Mouse (Mus musculus): ENCODE data around the gene Tmem98. TPM values are rescaled to one million over a fixed set of nuclear protein-coding genes. Genes with fewer than 3 reads are reported as not detected.

Gene Tmem98
- polyA plus RNA-seq, 1 experiment from 2014 or later: 99.1 TPM

- H3K27ac ChIP-seq (ENCODE audit: poor library complexity, severe bottlenecking): no peak overlapping the region
- no peak for ATAC-seq (ENCODE audit: insufficient number of reproducible peaks, low FRiP score)
- peaks cover 24% of the 10 kb centered on the region for H3K4me1 ChIP-seq (replicated peaks)
- H3K9me3 ChIP-seq (replicated peaks): no peaks in the 10 kb centered on the region
- no peak overlapping the region for H3K4me2 ChIP-seq
- WGBS: 84% methylated on average over 2 of the region's 2 CpGs
- H3K36me3 ChIP-seq: no peaks in the 10 kb centered on the region
- H3K27me3 ChIP-seq (replicated peaks): 0 out of 2 replicates have a peak, but pooled peaks cover 5% of the 10 kb centered on the region
- no peak overlapping the region for H3K9ac ChIP-seq
- H3K4me3 ChIP-seq: 0 out of 2 replicates have a peak overlapping the region, but pooled peaks have one; percentile 2
Measured at GRCm38 (mm10) chr11:80777708-80778107, 32.3 kb upstream of the Tmem98 start.

GRCm38 (mm10) chr11:80778157-80778556 lies 31.8 kb upstream of the Tmem98 start:
- Histone ChIP-seq H3K9me3 (replicated peaks) (no peaks in the 10 kb centered on the region), H3K9ac (no peak overlapping the region), H3K4me3 (peak overlapping the region; percentile 2; the same call in 1 of the 2 replicates), H3K27ac (ENCODE audit: poor library complexity, severe bottlenecking) (no peak overlapping the region), H3K4me1 (replicated peaks) (peaks cover 19% of the 10 kb centered on the region), H3K36me3 (no peaks in the 10 kb centered on the region), H3K27me3 (replicated peaks) (0 out of 2 replicates have a peak, but pooled peaks cover 5% of the 10 kb centered on the region), H3K4me2 (no peak overlapping the region)
- ATAC-seq (ENCODE audit: insufficient number of reproducible peaks, low FRiP score): no peak
- WGBS: 60% methylated on average over 6 of the region's 6 CpGs

GRCm38 (mm10) chr11:80778916-80779526 lies 31.0 kb upstream of the Tmem98 start:
- Histone ChIP-seq H3K9ac (peak overlapping the region; percentile 80), H3K4me1 (replicated peaks) (peaks cover 12% of the 10 kb centered on the region), H3K4me2 (peak overlapping the region; percentile 96), H3K27me3 (replicated peaks) (0 out of 2 replicates have a peak, but pooled peaks cover 5% of the 10 kb centered on the region), H3K4me3 (peak overlapping the region; percentile 87), H3K36me3 (no peaks in the 10 kb centered on the region), H3K27ac (ENCODE audit: poor library complexity, severe bottlenecking) (peak overlapping the region; percentile 72), H3K9me3 (replicated peaks) (no peaks in the 10 kb centered on the region)
- 4% methylated on average over 18 of the region's 18 CpGs for WGBS
- no peak for ATAC-seq (ENCODE audit: insufficient number of reproducible peaks, low FRiP score)

GRCm38 (mm10) chr11:80779527-80780344 lies 30.2 kb upstream of the Tmem98 start, which contains the start of gene Myo1d:
Gene Myo1d (minus strand): TSS chr11:80780025.
- under 1% methylated on average over 77 of the region's 87 CpGs for WGBS
- peaks cover 17% of the 10 kb centered on the region for H3K4me1 ChIP-seq (replicated peaks)
- no peaks in the 10 kb centered on the region for H3K9me3 ChIP-seq (replicated peaks)
- peak within 1 kb of the TSS; percentile 80 for H3K9ac ChIP-seq
- H3K4me3 ChIP-seq: peak within 1 kb of the TSS; percentile 87
- peak; percentile 98 for ATAC-seq (ENCODE audit: insufficient number of reproducible peaks, low FRiP score)
- peak within 1 kb of the TSS; percentile 72 for H3K27ac ChIP-seq (ENCODE audit: poor library complexity, severe bottlenecking)
- 0 out of 2 replicates have a peak, but pooled peaks cover 5% of the 10 kb centered on the region for H3K27me3 ChIP-seq (replicated peaks)
- no peaks in the 10 kb centered on the region for H3K36me3 ChIP-seq
- H3K4me2 ChIP-seq: peak within 1 kb of the TSS; percentile 96

- Histone ChIP-seq H3K27me3 (replicated peaks) (no peaks in the 10 kb centered on the region), H3K4me3 (no peak overlapping the region), H3K4me1 (replicated peaks) (peaks cover 11% of the 10 kb centered on the region), H3K27ac (ENCODE audit: poor library complexity, severe bottlenecking) (no peak overlapping the region), H3K36me3 (no peaks in the 10 kb centered on the region), H3K9me3 (replicated peaks) (no peaks in the 10 kb centered on the region), H3K4me2 (no peak overlapping the region), H3K9ac (no peak overlapping the region)
- no peak for ATAC-seq (ENCODE audit: insufficient number of reproducible peaks, low FRiP score)
- 85% methylated on average over 2 of the region's 2 CpGs for WGBS
Measured at GRCm38 (mm10) chr11:80781535-80781934, 28.4 kb upstream of the Tmem98 start.

- no peak overlapping the region for H3K27ac ChIP-seq (ENCODE audit: poor library complexity, severe bottlenecking)
- H3K4me3 ChIP-seq: no peak overlapping the region
- H3K4me2 ChIP-seq: no peak overlapping the region
- H3K4me1 ChIP-seq (replicated peaks): peaks cover 6% of the 10 kb centered on the region
- H3K9ac ChIP-seq: no peak overlapping the region
- H3K9me3 ChIP-seq (replicated peaks): no peaks in the 10 kb centered on the region
- no peaks in the 10 kb centered on the region for H3K36me3 ChIP-seq
- no peaks in the 10 kb centered on the region for H3K27me3 ChIP-seq (replicated peaks)
- no peak for ATAC-seq (ENCODE audit: insufficient number of reproducible peaks, low FRiP score)
- 42% methylated on average over 7 of the region's 7 CpGs for WGBS
Measured at GRCm38 (mm10) chr11:80783460-80783859, 26.5 kb upstream of the Tmem98 start.

GRCm38 (mm10) chr11:80784294-80784743 lies 25.7 kb upstream of the Tmem98 start:
- Histone ChIP-seq H3K36me3 (no peaks in the 10 kb centered on the region), H3K4me3 (no peak overlapping the region), H3K9ac (no peak overlapping the region), H3K4me2 (peak overlapping the region; percentile 13; the same call in 1 of the 2 replicates), H3K27me3 (replicated peaks) (no peaks in the 10 kb centered on the region), H3K9me3 (replicated peaks) (no peaks in the 10 kb centered on the region), H3K4me1 (replicated peaks) (peaks cover 6% of the 10 kb centered on the region), H3K27ac (ENCODE audit: poor library complexity, severe bottlenecking) (peak overlapping the region; percentile 62)
- ATAC-seq (ENCODE audit: insufficient number of reproducible peaks, low FRiP score): 0 out of 2 replicates have a peak, but pooled peaks have one; percentile 43
- WGBS: 3% methylated on average over 3 of the region's 3 CpGs

GRCm38 (mm10) chr11:80785672-80786071 lies 24.3 kb upstream of the Tmem98 start:
- Histone ChIP-seq H3K4me2 (no peak overlapping the region), H3K4me3 (no peak overlapping the region), H3K9ac (no peak overlapping the region), H3K27me3 (replicated peaks) (no peaks in the 10 kb centered on the region), H3K27ac (ENCODE audit: poor library complexity, severe bottlenecking) (no peak overlapping the region), H3K4me1 (replicated peaks) (peaks cover 6% of the 10 kb centered on the region), H3K36me3 (no peaks in the 10 kb centered on the region), H3K9me3 (replicated peaks) (no peaks in the 10 kb centered on the region)
- ATAC-seq (ENCODE audit: insufficient number of reproducible peaks, low FRiP score): no peak
- WGBS: 66% methylated on average over 5 of the region's 5 CpGs

GRCm38 (mm10) chr11:80789647-80790240 lies 20.2 kb upstream of the Tmem98 start:
- Histone ChIP-seq H3K4me1 (replicated peaks) (no peaks in the 10 kb centered on the region), H3K4me2 (no peak overlapping the region), H3K4me3 (no peak overlapping the region), H3K9ac (no peak overlapping the region), H3K36me3 (no peaks in the 10 kb centered on the region), H3K9me3 (replicated peaks) (no peaks in the 10 kb centered on the region), H3K27ac (ENCODE audit: poor library complexity, severe bottlenecking) (no peak overlapping the region), H3K27me3 (replicated peaks) (no peaks in the 10 kb centered on the region)
- ATAC-seq (ENCODE audit: insufficient number of reproducible peaks, low FRiP score): no peak
- WGBS: 50% methylated on average over 7 of the region's 7 CpGs

- WGBS: 60% methylated on average over 3 of the region's 3 CpGs
- H3K36me3 ChIP-seq: no peaks in the 10 kb centered on the region
- no peaks in the 10 kb centered on the region for H3K27me3 ChIP-seq (replicated peaks)
- no peak overlapping the region for H3K4me3 ChIP-seq
- no peak overlapping the region for H3K4me2 ChIP-seq
- H3K9ac ChIP-seq: no peak overlapping the region
- no peak overlapping the region for H3K27ac ChIP-seq (ENCODE audit: poor library complexity, severe bottlenecking)
- no peak for ATAC-seq (ENCODE audit: insufficient number of reproducible peaks, low FRiP score)
- no peaks in the 10 kb centered on the region for H3K4me1 ChIP-seq (replicated peaks)
- no peaks in the 10 kb centered on the region for H3K9me3 ChIP-seq (replicated peaks)
Measured at GRCm38 (mm10) chr11:80790413-80790812, 19.6 kb upstream of the Tmem98 start.

Measured in heart, embryonic 12.5 days (tissue).